Mouse (Mus musculus) ES-E14 (cell line): ENCODE measurements around the gene Fasn. TPM values are rescaled to one million over a fixed set of nuclear protein-coding genes. Genes with fewer than 3 reads are reported as not detected.

Source experiments
- DNase-seq: peaks from one replicate; pipeline ENCODE4 v3.0.0-alpha.2; 2013; ENCODE audit warnings: low read depth, low spot score
- H3K27ac ChIP-seq: 2 replicates; pipeline ENCODE4 v1.5.1; 2012; ENCODE audit warnings: low read depth, mild to moderate bottlenecking, low read length, moderate library complexity, mixed read lengths; ENCODE audit not compliant: poor library complexity, insufficient read depth, severe bottlenecking
- H3K36me3 ChIP-seq: 2 replicates; pipeline ENCODE4 v1.6.1; 2012; ENCODE audit warnings: mild to moderate bottlenecking, low read length, moderate library complexity, mixed read lengths; ENCODE audit not compliant: control insufficient read depth, poor library complexity, insufficient read depth, severe bottlenecking
- H3K4me1 ChIP-seq, 2 experiments: fragments of 150-350 bp in 1 of 2; sonication (generic) in 1 of 2; 2 replicates each; pipeline ENCODE4 v1.6.1; 2012; ENCODE audit warnings: low read length in 2 of 2, mild to moderate bottlenecking in 1 of 2, mixed read lengths in 1 of 2; ENCODE audit not compliant: control insufficient read depth in 2 of 2, insufficient read depth in 2 of 2, poor library complexity in 1 of 2
- H3K4me3 ChIP-seq, 2 experiments: fragments of 150-350 bp in 1 of 2; sonication (generic) in 1 of 2; 2 replicates each; pipeline ENCODE4 v1.5.1; 2012; ENCODE audit warnings: low read length in 2 of 2, low read depth in 1 of 2, mild to moderate bottlenecking in 1 of 2, mixed read lengths in 1 of 2; ENCODE audit not compliant: insufficient read depth in 1 of 2, poor library complexity in 1 of 2, severe bottlenecking in 1 of 2
- H3K9ac ChIP-seq: 2 replicates; pipeline ENCODE4 v1.6.1; 2012; ENCODE audit warnings: low read depth, mild to moderate bottlenecking, low read length, mixed read lengths; ENCODE audit not compliant: poor library complexity, insufficient read depth, severe bottlenecking
- H3K9me3 ChIP-seq: fragments of 150-350 bp; sonication (generic); 2 replicates; pipeline ENCODE4 v1.6.1; 2012; ENCODE audit warnings: low read depth, mild to moderate bottlenecking, low read length; ENCODE audit not compliant: control insufficient read depth, insufficient read depth
- CHD2 ChIP-seq: IDR thresholded peaks from 2 replicates; pipeline ENCODE4 v1.6.1; 2014; ENCODE audit warnings: mild to moderate bottlenecking, low read depth, low read length, inconsistent platforms
- HCFC1 ChIP-seq: IDR thresholded peaks from 2 replicates; pipeline ENCODE4 v1.6.1; 2012; ENCODE audit warnings: low read length, inconsistent platforms, borderline replicate concordance; ENCODE audit not compliant: insufficient read depth
- MAFK ChIP-seq: IDR thresholded peaks from 2 replicates; pipeline ENCODE4 v1.6.1; 2014; ENCODE audit warnings: mild to moderate bottlenecking, low read depth, low read length, inconsistent platforms; ENCODE audit not compliant: insufficient read depth
- ZC3H11A ChIP-seq: IDR thresholded peaks from 2 replicates; pipeline ENCODE4 v1.6.1; 2012; ENCODE audit warnings: low read depth, mild to moderate bottlenecking, inconsistent platforms, low read length, borderline replicate concordance
- ZNF384 ChIP-seq: IDR thresholded peaks from 2 replicates; pipeline ENCODE4 v1.6.1; 2012; ENCODE audit warnings: low read depth, low read length, inconsistent platforms
- in situ Hi-C, 2 experiments: fragments of 600-800 bp; cut with MboI; formaldehyde crosslinking; loops; one replicate each; pipeline ENCODE4 v1.15.1; 2025; ENCODE audit warnings: low sequenced_read_pairs in 2 of 2, inconsistent platforms in 1 of 2; ENCODE audit not compliant: unreplicated experiment in 2 of 2
- total RNA-seq: library from RNA; depleted of rRNA; stranded (reverse); fragments of 300-350 nt; gene quantifications from 2 replicates; pipeline ENCODE4 v1.2.3, GENCODE M21; 2012

The Fasn gene
- total RNA-seq, 1 experiment: 210 TPM

DNA sequence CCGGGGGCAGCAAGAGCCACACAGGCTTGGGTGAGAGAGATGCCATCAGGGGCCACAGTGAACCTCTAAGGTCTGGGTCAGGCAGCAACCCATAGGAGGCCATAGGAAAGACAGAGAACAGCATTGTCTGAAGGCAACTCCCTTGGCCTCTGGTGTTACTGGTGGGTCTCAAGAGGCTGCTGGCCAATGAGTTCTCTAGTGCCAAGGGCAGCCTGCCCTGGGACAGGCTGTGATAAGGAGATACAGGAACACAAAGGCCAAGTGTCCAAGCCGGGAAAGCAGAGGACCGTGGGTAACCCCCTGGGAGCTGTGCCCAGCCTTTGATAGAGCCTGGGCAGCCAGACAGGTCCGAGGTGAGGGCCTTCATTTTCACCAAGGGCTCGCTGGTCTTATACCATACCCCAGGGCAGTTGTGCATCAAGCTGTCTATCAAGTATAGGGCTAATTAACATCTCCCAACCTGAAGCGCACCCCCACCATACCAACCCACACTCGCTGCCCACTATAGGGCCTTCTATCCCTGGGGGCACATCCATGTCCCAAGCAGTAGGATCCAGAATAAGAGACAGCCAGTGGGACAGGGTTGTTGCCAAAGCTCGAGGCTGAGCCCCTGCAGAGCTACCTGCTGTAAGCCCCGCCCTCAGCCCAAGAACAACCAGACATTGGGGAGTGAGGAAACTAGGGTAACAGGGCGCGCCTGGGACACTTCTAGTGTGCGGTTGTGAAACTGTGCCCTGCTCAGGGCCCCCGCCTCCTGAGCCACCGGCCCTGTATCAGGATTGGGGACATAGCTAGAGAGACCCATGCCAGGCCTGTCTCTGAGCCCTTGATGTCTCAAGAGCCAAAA, 3.0 kb downstream of the Fasn start:
- Histone ChIP-seq H3K4me1 (peaks cover 4 to 26% of the 10 kb centered on the region in 2 experiments; a peak in 3 of 4 replicates), H3K27ac (no peak overlapping the region), H3K9ac (no peak overlapping the region), H3K4me3 (no peak overlapping the region), H3K36me3 (peaks cover 62% of the 10 kb centered on the region), H3K9me3 (no peaks in the 10 kb centered on the region)
- no peak for TF ChIP-seq ZC3H11A
- TF ChIP-seq MAFK: no peak
- TF ChIP-seq CHD2: no peak
- TF ChIP-seq ZNF384: no peak
- TF ChIP-seq HCFC1: no peak
- in situ Hi-C loops: no loop called here
- DNase-seq: no peak

DNA sequence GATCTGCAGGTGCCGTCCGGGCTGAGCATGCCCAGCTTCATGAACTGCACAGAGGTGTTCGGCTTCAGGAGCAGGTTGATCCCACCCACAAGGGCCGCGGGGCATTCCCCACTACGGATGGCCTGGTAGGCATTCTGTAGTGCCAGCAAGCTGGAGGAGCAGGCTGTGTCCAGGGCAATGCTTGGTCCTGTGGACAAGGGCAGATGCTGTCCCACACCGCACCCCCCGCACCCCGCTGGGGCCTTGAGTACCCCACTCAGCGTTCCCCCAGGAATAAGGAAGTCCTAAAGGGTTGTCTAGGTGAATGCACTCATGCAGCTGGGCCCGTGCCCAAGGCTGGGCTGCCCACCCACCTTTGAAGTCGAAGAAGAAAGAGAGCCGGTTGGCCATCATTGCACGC, 3.8 kb downstream of the Fasn start:
- in situ Hi-C loops: no loop called here
- Histone ChIP-seq H3K9ac (no peak overlapping the region), H3K27ac (no peak overlapping the region), H3K9me3 (no peaks in the 10 kb centered on the region), H3K4me1 (peaks cover 4 to 18% of the 10 kb centered on the region in 2 experiments; a peak in 3 of 4 replicates), H3K36me3 (peaks cover 69% of the 10 kb centered on the region), H3K4me3 (no peak overlapping the region)
- TF ChIP-seq MAFK (no peak), ZNF384 (no peak), HCFC1 (no peak), CHD2 (no peak), ZC3H11A (no peak)
- DNase-seq: no peak

DNA sequence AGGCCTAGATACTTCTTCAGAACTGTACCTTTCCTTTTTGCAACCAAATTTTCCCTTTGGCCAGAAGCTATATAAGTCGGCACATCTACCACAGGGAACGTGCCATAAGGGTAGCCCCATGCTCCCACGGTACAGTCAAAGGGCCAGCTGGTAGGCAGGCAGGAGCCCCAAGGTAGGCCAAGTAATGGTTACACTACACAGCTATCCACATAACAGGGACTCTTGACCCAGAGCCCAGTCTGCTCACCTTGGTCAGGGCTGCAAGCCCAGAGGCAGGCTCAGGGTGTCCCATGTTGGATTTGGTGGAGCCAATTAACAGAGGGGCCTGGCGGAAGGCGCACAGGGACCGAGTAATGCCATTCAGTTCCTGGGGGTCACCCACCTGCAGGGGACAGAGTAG, 4.8 kb downstream of the Fasn start:
- no peak for TF ChIP-seq CHD2
- peaks cover 79% of the 10 kb centered on the region for H3K36me3 ChIP-seq
- H3K4me1 ChIP-seq: peaks cover 0 to 14% of the 10 kb centered on the region in 2 experiments; a peak in 2 of 4 replicates
- in situ Hi-C loops: no loop called here
- no peak for DNase-seq
- H3K9ac ChIP-seq: no peak overlapping the region
- no peaks in the 10 kb centered on the region for H3K9me3 ChIP-seq
- H3K4me3 ChIP-seq: no peak overlapping the region
- no peak overlapping the region for H3K27ac ChIP-seq

DNA sequence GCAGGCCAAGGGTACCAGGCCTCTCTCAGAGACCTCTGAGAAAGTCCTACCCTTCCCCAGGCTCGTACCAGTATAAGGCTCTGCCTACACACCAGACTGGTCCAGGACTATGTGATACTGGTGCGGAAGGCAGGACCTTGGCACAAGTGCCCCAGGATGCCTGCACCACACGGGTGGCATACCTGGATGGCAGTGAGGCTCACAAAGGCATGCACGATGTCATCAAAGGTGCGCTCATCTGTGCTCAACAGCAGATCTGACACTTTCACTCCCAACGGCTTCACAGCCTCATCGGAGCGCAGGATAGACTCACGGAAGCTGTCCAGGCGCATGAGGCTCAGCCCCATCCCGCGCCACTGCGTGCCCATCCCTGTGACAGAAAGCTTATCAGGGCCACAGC, 6.1 kb downstream of the Fasn start:
- in situ Hi-C loops: no loop called here
- Histone ChIP-seq H3K9me3 (no peaks in the 10 kb centered on the region), H3K4me1 (peaks cover 0 to 14% of the 10 kb centered on the region in 2 experiments; a peak in 2 of 4 replicates), H3K4me3 (no peak overlapping the region), H3K9ac (no peak overlapping the region), H3K27ac (no peak overlapping the region), H3K36me3 (peaks cover 92% of the 10 kb centered on the region)
- DNase-seq: no peak
- TF ChIP-seq MAFK (no peak), ZNF384 (no peak), HCFC1 (no peak), ZC3H11A (no peak), CHD2 (no peak)

DNA sequence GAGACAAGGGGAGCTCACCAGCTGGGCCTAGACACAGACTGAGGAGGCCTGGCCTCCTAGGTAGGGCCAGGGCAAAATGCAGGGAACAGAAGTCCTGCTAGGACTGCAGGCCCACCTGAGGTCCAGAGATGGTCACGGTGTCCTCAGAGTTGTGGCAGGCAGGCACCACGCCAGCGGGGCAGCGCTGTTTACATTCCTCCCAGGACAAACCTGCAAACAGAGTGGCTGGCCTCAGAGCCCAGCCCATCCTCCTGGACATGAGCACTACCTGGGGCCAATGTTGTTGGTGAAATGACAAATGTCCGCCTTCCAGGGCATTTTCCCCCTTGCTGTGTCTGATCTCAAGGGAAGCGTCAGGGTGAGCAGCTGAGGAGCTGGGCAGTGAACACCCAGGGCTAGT, 7.0 kb downstream of the Fasn start:
- H3K9me3 ChIP-seq: no peaks in the 10 kb centered on the region
- TF ChIP-seq MAFK: no peak
- no peak for TF ChIP-seq CHD2
- TF ChIP-seq ZC3H11A: no peak
- TF ChIP-seq HCFC1: no peak
- TF ChIP-seq ZNF384: no peak
- no peak overlapping the region for H3K27ac ChIP-seq
- no peak for DNase-seq
- H3K4me3 ChIP-seq: no peak overlapping the region
- peaks cover 0 to 10% of the 10 kb centered on the region in 2 experiments; a peak in 2 of 4 replicates for H3K4me1 ChIP-seq
- in situ Hi-C loops: no loop called here
- H3K9ac ChIP-seq: no peak overlapping the region
- peaks cover 98% of the 10 kb centered on the region for H3K36me3 ChIP-seq
